ENCODE assay signal across 7 mouse cellular contexts in genomic region chr13:32338513-32339365, GRCm38 (mm10). TPM values are rescaled to one million over a fixed set of nuclear protein-coding genes. Genes with fewer than 3 reads are reported as not detected.
DNase-seq lines count a peak whose midpoint lies in the region; ATAC-seq lines count a peak whose summit lies in the region.

Gene Gmds, minus strand, starts transcription at chr13:32338740.

- H3K4me3 ChIP-seq in intestine, embryonic 15.5 days (replicated peaks) = peak within 1 kb of the TSS; percentile 76
- H3K4me3 ChIP-seq in midbrain, embryonic 10.5 days = peak within 1 kb of the TSS; percentile 84

- intact Hi-C loops in gastrocnemius, postnatal 36 days (cut with DNase I) = no loop called here
- intact Hi-C loops in left cerebral cortex, postnatal 25 days (cut with DNase I) = no loop called here

- H3K9ac ChIP-seq in intestine, embryonic 15.5 days = peak within 1 kb of the TSS; percentile 81

- H3K36me3 ChIP-seq in intestine, embryonic 15.5 days = no peaks in the 10 kb centered on the region
- peaks cover 3% of the 10 kb centered on the region; the same call in 1 of the 2 replicates for H3K36me3 ChIP-seq in midbrain, embryonic 10.5 days

- no peaks in the 10 kb centered on the region for H3K9me3 ChIP-seq in intestine, embryonic 15.5 days
- H3K9me3 ChIP-seq in midbrain, embryonic 10.5 days (replicated peaks) = no peaks in the 10 kb centered on the region; the same call in 1 of the 2 replicates

- H3K27me3 ChIP-seq in intestine, embryonic 15.5 days (replicated peaks) = no peaks in the 10 kb centered on the region
- peaks cover 7% of the 10 kb centered on the region for H3K27me3 ChIP-seq in midbrain, embryonic 10.5 days (ENCODE audit: low read depth, poor library complexity, severe bottlenecking)

- H3K4me1 ChIP-seq in intestine, embryonic 15.5 days (replicated peaks) = no peaks in the 10 kb centered on the region
- H3K4me1 ChIP-seq in midbrain, embryonic 10.5 days = peaks cover 15% of the 10 kb centered on the region

- peak; percentile 99 for ATAC-seq in intestine, embryonic 15.5 days

- peak within 1 kb of the TSS; percentile 75 for H3K27ac ChIP-seq in intestine, embryonic 15.5 days
- peak within 1 kb of the TSS; percentile 86 for H3K27ac ChIP-seq in midbrain, embryonic 10.5 days (replicated peaks)

- peak within 1 kb of the TSS; percentile 89 for H3K4me2 ChIP-seq in intestine, embryonic 15.5 days (replicated peaks)

- WGBS in intestine, embryonic 15.5 days = 1% methylated on average over 55 of the region's 55 CpGs
- 4% methylated on average over 55 of the region's 55 CpGs for WGBS in midbrain, embryonic 10.5 days

- peak; percentile 95 to 96 for DNase-seq in adrenal gland, adult 18-20 months (ENCODE audit: low spot score in 2 of 2)
- DNase-seq in embryo, embryonic 11 days = peak; percentile 98
- peak; percentile 88 to 93 for DNase-seq in gastrocnemius, postnatal 36 days
- peak; percentile 92 to 94 for DNase-seq in left cerebral cortex, postnatal 25 days (ENCODE audit: low spot score in 2 of 2)
- peak; percentile 92 for DNase-seq in midbrain, embryonic 10.5 days (ENCODE audit: low spot score)
- DNase-seq in right cerebral cortex, postnatal 4 days = peak; percentile 85

RNA-seq across cellular contexts. Expression of gene Gmds, which starts in this region (rescaled TPM):
- total RNA-seq in adrenal gland, adult 18-20 months (2021) = 1 to 10 TPM; 6.8 to 7.0 TPM
- total RNA-seq in gastrocnemius, postnatal 36 days (2021) = 1 to 10 TPM; 1.2 to 1.6 TPM
- polyA plus RNA-seq in intestine, embryonic 15.5 days (2015; fragmentation: Nextera tagmentation; extraction: Ambion mirVana) = 170 and 177 TPM in 2 replicates
- 10 to 100 TPM; 11.3 to 12.8 TPM for total RNA-seq in left cerebral cortex, postnatal 25 days (2021)
- polyA plus RNA-seq in midbrain, embryonic 10.5 days (2016; fragmentation: Nextera tagmentation; extraction: Ambion mirVana) = 29.9 and 31.0 TPM in 2 replicates

Comparison
In these comparisons a context has a peak if more than half of its experiments do, and no peak if none do; other contexts are left out.
1. Peak in every context shown above with its lines: DNase-seq, ATAC-seq, H3K4me3 ChIP-seq and H3K27ac ChIP-seq.